Mouse (Mus musculus) ovary, adult 18-20 months (tissue): Measurements from ENCODE around the gene Krt10.

Experiments
- DNase-seq: peaks from one replicate; pipeline ENCODE4 v3.0.0; 2022; ENCODE audit warnings: low spot score, mixed read lengths

Gene Krt10

GRCm38 (mm10) chr11:99369853-99370451, 19.2 kb downstream of the Krt10 start:
- no peak for DNase-seq

GRCm38 (mm10) chr11:99369229-99369628, 19.9 kb downstream of the Krt10 start:
- DNase-seq: no peak

GRCm38 (mm10) chr11:99366791-99367190, 22.4 kb downstream of the Krt10 start:
- DNase-seq: no peak

GRCm38 (mm10) chr11:99364412-99364811, 24.8 kb downstream of the Krt10 start:
- DNase-seq: no peak

- DNase-seq: no peak
Observed at GRCm38 (mm10) chr11:99361423-99361822, 27.7 kb downstream of the Krt10 start.

- DNase-seq: no peak
Observed at GRCm38 (mm10) chr11:99351004-99351403, 38.2 kb downstream of the Krt10 start, which contains the start of gene Krt27. Gene Krt27, minus strand, starts transcription at chr11:99351104.

- no peak for DNase-seq
Observed at GRCm38 (mm10) chr11:99339299-99339847, 49.8 kb downstream of the Krt10 start.

- no peak for DNase-seq
Observed at GRCm38 (mm10) chr11:99337866-99338265, 51.3 kb downstream of the Krt10 start, which contains the start of gene Krt26. Gene Krt26, minus strand, starts transcription at chr11:99337966.
